In the genomic region with DNA sequence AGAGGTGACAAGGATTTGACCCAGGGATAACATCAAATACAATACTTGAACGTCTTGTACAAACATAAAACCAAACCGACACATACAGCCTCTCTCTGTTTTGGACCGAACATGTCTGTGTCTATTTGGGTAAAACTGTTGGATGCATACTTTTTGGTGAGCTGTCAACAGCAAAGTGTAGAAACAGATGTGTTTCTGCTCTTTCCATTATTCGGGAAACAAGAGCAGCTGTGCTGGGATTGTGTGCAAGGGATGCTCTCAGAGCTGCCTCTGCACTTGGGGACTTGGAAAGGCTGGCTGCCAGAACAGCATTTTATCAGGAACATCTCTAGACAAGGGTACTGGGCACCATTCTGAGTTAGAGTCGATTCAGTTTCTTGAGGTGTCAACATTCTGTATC, we compare ENCODE assay signal across 28 mouse cellular contexts.
A peak's percentile ranks its signal among the peaks of the same experiment; 100 is the strongest.
DNase-seq lines count a peak whose midpoint lies in the region; ATAC-seq and TF ChIP-seq lines count a peak whose summit lies in the region.
"Had no signal": no experiment of that assay in that cellular context is flagged by ENCODE, and none has a peak within 500 bp of the region (broad histone marks: within the 10 kb centered on the region; RNA-seq: fewer than 3 reads in every experiment).

No protein-coding gene starts in this region.

- ATAC-seq in midbrain, embryonic 14.5 days (ENCODE audit: low FRiP score, low TSS enrichment) = no peak
- no peak; the same call in 1 of the 2 replicates for ATAC-seq in midbrain, embryonic 16.5 days
- no peak for ATAC-seq in embryonic facial prominence, embryonic 14.5 days (ENCODE audit: low read depth)
- no peak for ATAC-seq in limb, embryonic 14.5 days (ENCODE audit: low FRiP score, low read depth)
- ATAC-seq: forebrain, embryonic 15.5 days; hindbrain, postnatal 0 days; intestine, embryonic 15.5 days had no signal

- intact Hi-C loops in gastrocnemius, postnatal 14 days (cut with DNase I; ENCODE audit: low total_unique reads) = no loop called here

- TF ChIP-seq POLR2A in limb, embryonic 14.5 days (IDR thresholded peaks at IDR 0.05; ENCODE audit: borderline replicate concordance, extremely low read depth, insufficient read depth, insufficient read length) = no peak

- no peak overlapping the region for H3K4me3 ChIP-seq in midbrain, embryonic 14.5 days (replicated peaks; ENCODE audit: low read depth, low read length)
- H3K4me3 ChIP-seq in midbrain, embryonic 16.5 days (ENCODE audit: low read depth, low read length) = no peak overlapping the region
- H3K4me3 ChIP-seq in embryonic facial prominence, embryonic 14.5 days (ENCODE audit: low read depth, low read length) = no peak overlapping the region
- H3K4me3 ChIP-seq in limb, embryonic 14.5 days (replicated peaks; ENCODE audit: low read length) = no peak overlapping the region
- H3K4me3 ChIP-seq: forebrain, embryonic 10.5 days; forebrain, embryonic 15.5 days; hindbrain, embryonic 10.5 days; intestine, embryonic 15.5 days had no signal

- H3K27ac ChIP-seq in midbrain, embryonic 14.5 days (replicated peaks; ENCODE audit: low read depth, low read length) = no peak overlapping the region
- no peak overlapping the region for H3K27ac ChIP-seq in midbrain, embryonic 16.5 days (ENCODE audit: low read length)
- peak overlapping the region; percentile 39; the same call in 1 of the 2 replicates for H3K27ac ChIP-seq in embryonic facial prominence, embryonic 14.5 days (replicated peaks; ENCODE audit: low read depth, low read length)
- H3K27ac ChIP-seq in limb, embryonic 14.5 days (replicated peaks; ENCODE audit: low read depth, low read length) = no peak overlapping the region
- H3K27ac ChIP-seq: forebrain, embryonic 10.5 days; forebrain, embryonic 15.5 days; hindbrain, embryonic 10.5 days; hindbrain, postnatal 0 days; intestine, embryonic 15.5 days; liver, embryonic 14.5 days had no signal

- H3K27me3 ChIP-seq in midbrain, embryonic 14.5 days (ENCODE audit: control insufficient read depth, insufficient read depth, low read length) = no peaks in the 10 kb centered on the region
- no peaks in the 10 kb centered on the region for H3K27me3 ChIP-seq in midbrain, embryonic 16.5 days (ENCODE audit: control insufficient read depth, insufficient read depth, low read depth, low read length)
- H3K27me3 ChIP-seq in embryonic facial prominence, embryonic 14.5 days (replicated peaks; ENCODE audit: control insufficient read depth, insufficient read depth, low read length) = no peaks in the 10 kb centered on the region
- H3K27me3 ChIP-seq in limb, embryonic 14.5 days (ENCODE audit: control insufficient read depth, insufficient read depth, low read length) = no peaks in the 10 kb centered on the region
- H3K27me3 ChIP-seq: forebrain, embryonic 15.5 days; intestine, embryonic 15.5 days had no signal

- no peak overlapping the region for H3K9ac ChIP-seq in midbrain, embryonic 14.5 days (replicated peaks; ENCODE audit: low read length)
- no peak overlapping the region for H3K9ac ChIP-seq in midbrain, embryonic 16.5 days (ENCODE audit: low read depth, low read length)
- H3K9ac ChIP-seq in embryonic facial prominence, embryonic 14.5 days (ENCODE audit: low read depth, low read length) = no peak overlapping the region
- H3K9ac ChIP-seq in limb, embryonic 14.5 days (ENCODE audit: low read depth, low read length, severe bottlenecking) = no peak overlapping the region
- H3K9ac ChIP-seq: forebrain, embryonic 15.5 days; intestine, embryonic 15.5 days; liver, embryonic 14.5 days had no signal

- H3K36me3 ChIP-seq in midbrain, embryonic 14.5 days (ENCODE audit: control insufficient read depth, insufficient read depth, low read length) = no peaks in the 10 kb centered on the region
- H3K36me3 ChIP-seq in midbrain, embryonic 16.5 days (ENCODE audit: control insufficient read depth, insufficient read depth, low read length) = no peaks in the 10 kb centered on the region
- no peaks in the 10 kb centered on the region for H3K36me3 ChIP-seq in embryonic facial prominence, embryonic 14.5 days (ENCODE audit: control insufficient read depth, insufficient read depth, low read length)
- no peaks in the 10 kb centered on the region for H3K36me3 ChIP-seq in limb, embryonic 14.5 days (ENCODE audit: control insufficient read depth, insufficient read depth, low read length)
- H3K36me3 ChIP-seq: forebrain, embryonic 10.5 days; forebrain, embryonic 15.5 days; hindbrain, embryonic 10.5 days; intestine, embryonic 15.5 days had no signal

- H3K4me2 ChIP-seq in midbrain, embryonic 14.5 days (ENCODE audit: low read length) = no peak overlapping the region
- no peak overlapping the region for H3K4me2 ChIP-seq in midbrain, embryonic 16.5 days (ENCODE audit: low read length)
- no peak overlapping the region for H3K4me2 ChIP-seq in embryonic facial prominence, embryonic 14.5 days (ENCODE audit: low read depth, low read length)
- H3K4me2 ChIP-seq in limb, embryonic 14.5 days (replicated peaks; ENCODE audit: low read depth, low read length, severe bottlenecking) = no peak overlapping the region
- H3K4me2 ChIP-seq: forebrain, embryonic 15.5 days; intestine, embryonic 15.5 days; midbrain, embryonic 11.5 days had no signal

- H3K9me3 ChIP-seq in midbrain, embryonic 14.5 days (ENCODE audit: control insufficient read depth, low read length) = no peaks in the 10 kb centered on the region
- no peaks in the 10 kb centered on the region for H3K9me3 ChIP-seq in midbrain, embryonic 16.5 days (replicated peaks; ENCODE audit: control insufficient read depth, low read length, poor library complexity, severe bottlenecking)
- no peaks in the 10 kb centered on the region for H3K9me3 ChIP-seq in embryonic facial prominence, embryonic 14.5 days (ENCODE audit: control insufficient read depth, low read length)
- no peaks in the 10 kb centered on the region for H3K9me3 ChIP-seq in limb, embryonic 14.5 days (ENCODE audit: control insufficient read depth, low read length)
- H3K9me3 ChIP-seq: forebrain, embryonic 10.5 days; forebrain, embryonic 15.5 days; hindbrain, embryonic 10.5 days; intestine, embryonic 15.5 days had no signal

- no peaks in the 10 kb centered on the region for H3K4me1 ChIP-seq in midbrain, embryonic 14.5 days (ENCODE audit: control insufficient read depth, insufficient read depth, low read length)
- H3K4me1 ChIP-seq in midbrain, embryonic 16.5 days (ENCODE audit: control insufficient read depth, insufficient read depth, low read length) = no peaks in the 10 kb centered on the region
- no peaks in the 10 kb centered on the region for H3K4me1 ChIP-seq in embryonic facial prominence, embryonic 14.5 days (ENCODE audit: control insufficient read depth, insufficient read depth, low read length)
- H3K4me1 ChIP-seq in limb, embryonic 14.5 days (ENCODE audit: control insufficient read depth, insufficient read depth, low read length) = 0 out of 2 replicates have a peak, but pooled peaks cover 2% of the 10 kb centered on the region
- H3K4me1 ChIP-seq: forebrain, embryonic 15.5 days; hindbrain, embryonic 10.5 days; intestine, embryonic 15.5 days had no signal

- peak; percentile 10 for DNase-seq in gastrocnemius, postnatal 14 days
- DNase-seq in gastrocnemius, adult 18-20 months (ENCODE audit: low spot score) = no peak
- DNase-seq in midbrain, embryonic 14.5 days = peak; percentile 3
- peak; percentile 76 for DNase-seq in embryonic facial prominence, embryonic 14.5 days (ENCODE audit: low spot score)
- DNase-seq in limb, embryonic 14.5 days (ENCODE audit: low spot score) = peak; percentile 27
- no peak for DNase-seq in cerebellum, adult 9-10 months
- no peak for DNase-seq in right cerebral cortex, postnatal 10 days (ENCODE audit: low spot score in 2 of 2)
- DNase-seq: adrenal gland, adult 2 months; adrenal gland, postnatal 36 days; B cell, adult 2 months; cerebellum, adult 18-20 months; cerebellum, postnatal 14 days; heart, postnatal 14 days; kidney, adult 8-10 months; kidney, postnatal 10 days; layer of hippocampus, adult 9-11 months; liver; lung, adult 2 months; spleen, adult 18-20 months; thymus, postnatal 14 days had no signal

- WGBS in midbrain, embryonic 14.5 days = 64% methylated on average over 5 of the region's 5 CpGs
- WGBS in midbrain, embryonic 16.5 days = 60% methylated on average over 5 of the region's 5 CpGs
- 29% methylated on average over 5 of the region's 5 CpGs for WGBS in embryonic facial prominence, embryonic 14.5 days
- 45% methylated on average over 5 of the region's 5 CpGs for WGBS in limb, embryonic 14.5 days

Comparison
In these comparisons a context has a peak if more than half of its experiments do, and no peak if none do; other contexts are left out.
1. DNase-seq: peak in gastrocnemius, postnatal 14 days (single experiment), midbrain, embryonic 14.5 days (single experiment), embryonic facial prominence, embryonic 14.5 days (single experiment) and limb, embryonic 14.5 days (single experiment); none in gastrocnemius, adult 18-20 months (single experiment), cerebellum, adult 9-10 months (single experiment) and right cerebral cortex, postnatal 10 days (0 of 2).